Mouse (Mus musculus) liver, adult 2 months (tissue): Measurements from ENCODE around the gene Rsl24d1. TPM values are rescaled to one million over a fixed set of nuclear protein-coding genes. Genes with fewer than 3 reads are reported as not detected.

ENCODE experiments used
- DNase-seq: peaks from one replicate; pipeline ENCODE4 v3.0.0-alpha.2; 2011; ENCODE audit warnings: low read depth, low spot score; ENCODE audit errors: extremely low read depth
- H3K27ac ChIP-seq: fragments of 200-500 bp; replicated peaks from 2 replicates; pipeline ENCODE4 v1.5.1; 2012; ENCODE audit warnings: low read depth, mild to moderate bottlenecking, control low read depth, inconsistent platforms, low read length; ENCODE audit not compliant: insufficient read depth
- H3K27me3 ChIP-seq: fragments of 200-500 bp; 2 replicates; pipeline ENCODE4 v1.6.1; 2012; ENCODE audit warnings: mild to moderate bottlenecking, moderate library complexity, low read length, inconsistent platforms; ENCODE audit not compliant: control insufficient read depth, insufficient read depth
- H3K36me3 ChIP-seq: fragments of 200-500 bp; 2 replicates; pipeline ENCODE4 v1.6.1; 2012; ENCODE audit warnings: low read length, inconsistent platforms; ENCODE audit not compliant: control insufficient read depth, insufficient read depth
- H3K4me1 ChIP-seq: fragments of 200-500 bp; 2 replicates; pipeline ENCODE4 v1.6.1; 2011; ENCODE audit warnings: low read length; ENCODE audit not compliant: control insufficient read depth, insufficient read depth
- H3K4me3 ChIP-seq: fragments of 200-500 bp; 2 replicates; pipeline ENCODE4 v1.5.1; 2011; ENCODE audit warnings: low read depth, mild to moderate bottlenecking, control low read depth, low read length, moderate library complexity; ENCODE audit not compliant: insufficient read depth
- H3K79me2 ChIP-seq: fragments of 200-500 bp; 2 replicates; pipeline ENCODE4 v1.6.1; 2012; ENCODE audit warnings: inconsistent platforms, mild to moderate bottlenecking, low read length, moderate library complexity; ENCODE audit not compliant: control insufficient read depth, insufficient read depth
- H3K9ac ChIP-seq: fragments of 200-500 bp; 2 replicates; pipeline ENCODE4 v1.6.1; 2012; ENCODE audit warnings: low read depth, mild to moderate bottlenecking, control low read depth, inconsistent platforms, low read length
- CTCF ChIP-seq: fragments of 200-500 bp; IDR thresholded peaks from 2 replicates; pipeline ENCODE4 v1.5.1; 2011; ENCODE audit warnings: low read depth, low read length, control low read depth
- POLR2A ChIP-seq: fragments of 200-500 bp; IDR thresholded peaks from 2 replicates; pipeline ENCODE4 v1.6.1; 2011; ENCODE audit warnings: low read length, control low read depth; ENCODE audit not compliant: insufficient read depth; ENCODE audit errors: extremely low read depth
- WGBS: fragments of 180-500 bp; shearing (Covaris S2); methylation state at CpG from one replicate; pipeline ENCODE4 v1.1.7; 2018; 5-methylcytosine and 5-hydroxymethylcytosine counted together
- polyA plus RNA-seq: library from polyadenylated mRNA; depleted of rRNA; stranded (reverse); fragments of >200 nt; gene quantifications from 2 replicates; pipeline ENCODE4 v1.2.3, GENCODE M21; 2012; rRNA removed
- total RNA-seq: library from RNA; depleted of rRNA; stranded (reverse); fragments of >200 nt; gene quantifications from 2 replicates; pipeline ENCODE4 v1.2.3, GENCODE M21; 2014; rRNA removed

The Rsl24d1 gene
- total RNA-seq, result 31.3 and 34.9 TPM in 2 replicates
- 11.2 and 11.9 TPM in 2 replicates for polyA plus RNA-seq

GRCm38 (mm10) chr9:73112919-73113906, at the start of gene Rsl24d1:
Rsl24d1 (plus strand) TSS chr9:73113426.
- H3K36me3 ChIP-seq, result peaks cover 11% of the 10 kb centered on the region; the same call in 1 of the 2 replicates
- TF ChIP-seq POLR2A (peak; percentile 35; the same call in 1 of the 2 replicates), CTCF (no peak)
- H3K27me3 ChIP-seq, result no peaks in the 10 kb centered on the region
- H3K79me2 ChIP-seq, result peaks cover 5% of the 10 kb centered on the region; the same call in 1 of the 2 replicates
- DNase-seq, result peak; percentile 88
- H3K27ac ChIP-seq, result peak within 1 kb of the TSS; percentile 51
- under 1% methylated on average over 64 of the region's 64 CpGs for WGBS
- H3K4me1 ChIP-seq, result no peaks in the 10 kb centered on the region
- H3K4me3 ChIP-seq, result peak within 1 kb of the TSS; percentile 95
- peak within 1 kb of the TSS; percentile 92 for H3K9ac ChIP-seq

DNA sequence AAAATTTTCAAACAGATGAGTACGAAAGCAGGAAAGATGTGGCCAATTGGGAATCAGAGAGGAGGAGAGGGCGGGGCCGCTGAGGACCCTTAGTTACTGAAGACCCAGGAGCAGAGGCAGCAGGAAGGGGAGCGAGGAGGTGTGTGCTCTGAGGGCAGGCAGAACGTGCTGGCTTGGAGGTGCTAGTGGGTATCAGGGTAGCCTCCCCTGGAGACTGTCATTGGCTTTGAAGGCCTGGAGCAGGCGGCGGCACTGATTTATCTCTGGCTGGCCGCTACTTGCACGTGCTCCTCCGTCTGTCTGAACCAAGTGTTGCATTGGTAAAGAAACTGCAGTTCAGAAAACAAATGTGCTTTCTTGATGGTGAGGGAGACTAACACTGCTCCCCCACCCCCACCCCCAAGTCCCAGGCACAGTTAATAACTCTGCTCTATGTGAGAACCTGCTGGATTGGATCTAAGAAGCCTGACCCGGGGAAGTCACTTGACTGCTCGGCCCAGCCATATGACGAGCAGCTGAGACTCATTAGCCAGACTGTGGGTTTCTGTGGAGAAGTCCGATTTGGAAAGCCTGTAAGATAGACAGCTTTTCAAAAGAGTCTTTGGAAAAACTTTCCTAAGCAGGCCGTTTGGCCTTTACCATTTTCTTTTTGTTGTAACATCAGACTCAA, 49.5 kb upstream of the Rsl24d1 start:
- Histone ChIP-seq H3K4me1 (peaks cover 6% of the 10 kb centered on the region), H3K4me3 (no peak overlapping the region), H3K79me2 (0 out of 2 replicates have a peak, but pooled peaks cover 2% of the 10 kb centered on the region), H3K27ac (no peak overlapping the region), H3K27me3 (no peaks in the 10 kb centered on the region), H3K36me3 (no peaks in the 10 kb centered on the region), H3K9ac (no peak overlapping the region)
- no peak for TF ChIP-seq POLR2A
- no peak for TF ChIP-seq CTCF
- DNase-seq, result no peak
- WGBS, result 82% methylated on average over 15 of the region's 15 CpGs

GRCm38 (mm10) chr9:73067086-73067485, 46.1 kb upstream of the Rsl24d1 start:
- TF ChIP-seq CTCF, result no peak
- TF ChIP-seq POLR2A, result no peak
- Histone ChIP-seq H3K9ac (no peak overlapping the region), H3K36me3 (no peaks in the 10 kb centered on the region), H3K27me3 (no peaks in the 10 kb centered on the region), H3K4me1 (peaks cover 6% of the 10 kb centered on the region), H3K27ac (0 out of 2 replicates have a peak overlapping the region, but pooled peaks have one; percentile 16), H3K79me2 (no peaks in the 10 kb centered on the region), H3K4me3 (no peak overlapping the region)
- peak; percentile 32 for DNase-seq
- WGBS, result 67% methylated on average over 10 of the region's 10 CpGs

DNA sequence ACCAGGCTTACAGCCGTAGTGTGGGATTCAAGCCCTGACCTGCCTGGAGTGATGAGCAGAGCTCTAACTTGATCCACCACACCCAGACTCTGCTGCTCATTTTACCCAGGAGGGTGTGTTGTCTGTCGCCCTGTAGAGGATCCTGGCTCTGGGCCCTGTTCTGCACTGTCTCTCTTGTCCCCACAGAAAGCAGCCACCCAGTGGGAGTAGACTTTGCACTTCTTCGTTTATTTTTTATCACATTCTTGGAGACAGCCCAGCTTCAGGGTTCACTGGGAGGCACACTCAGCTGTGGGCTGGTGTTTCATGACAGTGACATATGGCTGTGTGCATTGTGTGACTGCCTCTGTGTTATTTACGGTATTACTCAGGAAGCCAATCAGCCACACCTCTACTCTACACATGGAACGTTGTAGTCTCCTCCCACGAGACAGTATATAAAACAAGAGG, 45.0 kb upstream of the Rsl24d1 start:
- Histone ChIP-seq H3K27ac (peak overlapping the region; percentile 46), H3K36me3 (no peaks in the 10 kb centered on the region), H3K4me3 (no peak overlapping the region), H3K4me1 (peaks cover 6% of the 10 kb centered on the region), H3K9ac (no peak overlapping the region), H3K79me2 (no peaks in the 10 kb centered on the region), H3K27me3 (no peaks in the 10 kb centered on the region)
- 33% methylated on average over 6 of the region's 6 CpGs for WGBS
- peak; percentile 62 for DNase-seq
- no peak for TF ChIP-seq POLR2A
- no peak for TF ChIP-seq CTCF

DNA sequence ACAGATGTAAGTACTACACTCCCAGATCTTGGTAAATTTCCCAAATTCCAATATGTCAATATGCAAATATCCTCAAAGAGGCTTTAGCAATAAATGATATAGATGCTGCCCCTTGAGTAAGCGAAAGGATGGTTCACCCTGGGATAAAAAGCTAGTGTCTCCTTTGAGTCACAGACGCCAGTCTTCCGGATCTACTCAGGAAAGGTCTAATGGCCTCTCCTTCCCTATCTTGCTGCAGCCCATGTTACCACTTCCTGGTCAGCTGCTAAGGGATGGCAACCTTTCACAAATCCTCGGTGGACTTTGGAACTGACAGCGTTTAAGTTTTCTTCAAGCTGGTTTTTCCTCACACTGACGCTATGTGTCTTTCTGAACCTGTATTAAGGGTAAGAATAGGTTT, 44.5 kb upstream of the Rsl24d1 start:
- DNase-seq, result no peak

More for the DNA sequence above, 44.5 kb upstream of the Rsl24d1 start:
- TF ChIP-seq POLR2A (no peak), CTCF (no peak)
- H3K4me3 ChIP-seq, result no peak overlapping the region
- H3K36me3 ChIP-seq, result no peaks in the 10 kb centered on the region
- H3K27me3 ChIP-seq, result no peaks in the 10 kb centered on the region
- WGBS, result 78% methylated on average over 6 of the region's 6 CpGs
- H3K27ac ChIP-seq, result peak overlapping the region; percentile 46
- no peaks in the 10 kb centered on the region for H3K79me2 ChIP-seq
- H3K4me1 ChIP-seq, result peaks cover 6% of the 10 kb centered on the region
- no peak overlapping the region for H3K9ac ChIP-seq
